Mouse (Mus musculus): ENCODE results near the gene Ep300. TPM values are rescaled to one million over a fixed set of nuclear protein-coding genes. Genes with fewer than 3 reads are reported as not detected.

Ep300 gene
- polyA plus RNA-seq, 1 experiment = 28.9 TPM

DNA sequence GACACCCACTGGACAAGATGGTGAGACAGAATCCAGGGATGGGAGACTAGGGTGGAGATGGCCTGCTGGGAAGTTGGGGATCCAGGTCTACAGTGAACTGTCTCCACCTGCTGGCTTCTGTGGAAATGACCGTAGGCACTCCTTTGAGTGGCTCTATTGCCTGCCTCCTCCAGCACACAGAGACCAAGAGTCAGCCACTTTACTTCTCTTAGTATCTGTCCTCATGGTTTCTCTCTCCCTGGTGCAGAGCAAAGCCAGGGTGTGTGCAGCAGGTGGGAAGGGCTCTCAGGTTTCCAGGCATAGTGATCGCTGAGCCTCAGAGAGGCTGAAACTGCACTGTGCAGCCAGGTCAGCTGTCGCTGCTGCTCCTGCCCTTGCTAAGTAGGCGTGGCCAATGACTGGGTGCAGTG lies 85.1 kb downstream of the Ep300 start:
- no peak for TF ChIP-seq GATA1 (IDR thresholded peaks at IDR 0.05; ENCODE audit: low read length)

DNA sequence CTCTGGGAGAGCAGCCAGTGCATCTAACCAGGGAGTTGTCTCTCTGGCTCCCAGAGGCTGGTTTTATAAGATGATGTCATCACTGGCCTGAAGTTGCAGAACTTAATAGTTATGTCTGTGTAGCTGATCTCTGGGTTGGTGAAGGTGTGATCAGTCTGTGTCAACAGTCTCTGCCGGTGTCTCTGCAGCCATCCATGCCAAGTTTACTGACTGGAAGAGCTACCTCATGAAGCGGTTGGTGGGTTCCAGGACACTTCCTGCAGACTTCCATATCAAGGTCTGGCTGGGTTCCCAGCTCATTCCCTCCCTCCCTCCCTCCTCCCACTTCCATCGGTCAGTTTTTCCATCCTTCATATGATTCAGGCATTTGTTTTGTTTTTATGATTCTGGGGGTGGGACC lies 91.5 kb downstream of the Ep300 start:
- no peak for TF ChIP-seq GATA1 (IDR thresholded peaks at IDR 0.05; ENCODE audit: low read length)

DNA sequence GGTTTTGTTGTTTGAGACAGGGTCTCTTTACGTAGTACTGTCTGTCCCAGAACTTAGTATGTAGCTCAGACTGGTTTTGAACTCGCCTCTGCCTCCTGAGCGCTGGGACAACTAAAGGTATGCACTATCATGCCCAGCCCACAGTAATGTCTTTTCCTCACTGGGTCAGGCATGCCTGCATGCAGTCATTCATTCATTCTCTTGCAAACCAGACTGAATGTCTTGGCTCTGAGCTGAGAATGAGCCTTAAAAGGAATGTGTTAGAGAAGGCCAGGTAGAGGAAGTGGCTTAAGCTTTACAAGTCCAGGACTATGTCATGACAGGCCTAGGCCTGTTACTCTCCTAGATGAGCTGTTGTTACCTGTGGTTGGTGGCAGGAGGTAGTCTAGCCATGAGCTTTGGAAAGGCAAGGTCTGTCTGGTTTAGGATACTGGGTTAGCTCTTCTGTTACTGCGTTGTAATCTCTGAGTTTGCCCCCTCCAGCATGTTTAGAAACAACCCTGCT lies 95.2 kb downstream of the Ep300 start:
- no peak for TF ChIP-seq GATA1 (IDR thresholded peaks at IDR 0.05; ENCODE audit: low read length)

DNA sequence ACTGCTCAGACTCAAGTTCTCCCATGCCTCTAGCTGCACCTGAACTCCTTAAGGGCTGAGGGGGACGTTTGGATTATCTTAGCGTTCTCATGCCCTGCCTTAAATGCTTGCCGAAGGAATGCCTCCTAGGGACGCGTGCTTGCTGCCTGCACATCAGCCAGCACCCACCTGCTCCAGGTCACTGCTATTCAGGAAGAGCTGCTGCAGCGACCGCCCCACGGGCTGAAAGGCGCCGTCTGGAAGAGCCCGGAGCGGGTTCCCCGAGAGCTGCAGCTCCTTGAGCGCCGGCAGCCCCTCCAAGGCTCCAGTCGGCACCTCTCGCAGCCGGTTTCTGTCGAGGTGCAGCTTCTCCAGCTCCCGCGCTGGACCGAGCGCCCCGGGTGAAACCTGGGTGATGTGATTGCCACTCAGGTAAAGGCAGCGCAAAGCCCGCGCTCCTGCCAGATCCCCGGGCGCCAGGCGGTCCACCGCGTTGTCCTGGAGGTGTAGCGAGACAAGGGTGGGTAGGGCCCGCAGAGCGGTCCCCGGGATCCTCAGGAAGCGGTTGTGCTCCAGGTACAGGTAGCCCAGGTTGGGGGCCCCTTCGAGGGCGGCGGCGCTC lies 108.3 kb downstream of the Ep300 start:
- TF ChIP-seq GATA1 (IDR thresholded peaks at IDR 0.05; ENCODE audit: low read length) = no peak

DNA sequence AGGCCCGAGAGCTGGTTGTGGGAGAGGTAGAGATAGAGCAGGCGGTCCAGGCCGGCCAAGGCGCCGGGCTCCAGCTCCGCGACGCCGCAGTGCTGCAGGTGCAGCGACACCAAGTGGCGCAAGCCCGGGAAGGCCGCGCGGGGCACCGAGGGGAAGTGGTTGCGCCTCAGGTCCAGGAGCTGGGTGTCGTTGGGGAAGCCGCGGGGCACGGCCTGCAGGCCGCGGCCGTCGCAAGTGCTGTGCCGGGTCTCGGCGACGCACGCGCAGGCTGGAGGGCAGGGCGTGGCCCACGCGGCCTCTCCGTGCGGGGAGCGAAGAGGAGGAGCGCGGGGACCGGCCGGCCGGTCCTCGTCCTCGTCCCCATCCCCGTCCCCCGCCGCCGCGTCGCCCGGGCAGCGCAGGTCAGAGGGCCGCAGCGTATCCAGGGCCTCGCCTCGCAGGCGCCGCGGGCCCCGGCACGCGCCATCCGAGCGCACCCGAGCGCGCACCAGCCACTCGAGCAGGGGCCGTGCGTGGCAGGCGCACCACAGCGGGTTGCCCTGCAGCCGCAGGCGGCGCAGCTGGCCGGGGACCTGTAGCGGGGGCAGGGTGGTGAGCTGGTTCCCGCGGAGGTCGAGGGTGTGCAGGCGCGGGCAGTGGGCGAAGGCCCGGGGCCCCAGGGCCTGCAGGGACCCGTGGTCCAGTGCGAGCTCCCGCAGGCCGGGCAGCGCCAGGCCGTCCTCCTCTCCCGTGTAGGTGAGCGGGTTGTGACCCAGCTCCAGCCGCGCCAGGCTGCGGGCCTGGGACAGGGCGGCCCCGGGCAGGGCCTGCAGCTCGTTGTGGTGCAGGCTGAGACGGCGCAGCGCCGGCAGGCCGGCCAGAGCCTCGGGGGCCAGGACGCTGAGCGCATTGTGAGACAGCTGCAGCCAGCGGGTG lies 109.1 kb downstream of the Ep300 start:
- TF ChIP-seq GATA1 (IDR thresholded peaks at IDR 0.05; ENCODE audit: low read length) = no peak

- TF ChIP-seq GATA1 (IDR thresholded peaks at IDR 0.05; ENCODE audit: low read length) = no peak
These were observed 109.7 kb downstream of the Ep300 start for GRCm38 (mm10) chr15:81694891-81695290.

- TF ChIP-seq GATA1 (IDR thresholded peaks at IDR 0.05; ENCODE audit: low read length) = no peak
These were observed 112.0 kb downstream of the Ep300 start, which contains the start of gene Chadl for GRCm38 (mm10) chr15:81697175-81697574. TSS of gene Chadl (minus strand) at chr15:81697287.

GRCm38 (mm10) chr15:81697847-81698246 lies 112.7 kb downstream of the Ep300 start:
- TF ChIP-seq GATA1 (IDR thresholded peaks at IDR 0.05; ENCODE audit: low read length) = no peak

DNA sequence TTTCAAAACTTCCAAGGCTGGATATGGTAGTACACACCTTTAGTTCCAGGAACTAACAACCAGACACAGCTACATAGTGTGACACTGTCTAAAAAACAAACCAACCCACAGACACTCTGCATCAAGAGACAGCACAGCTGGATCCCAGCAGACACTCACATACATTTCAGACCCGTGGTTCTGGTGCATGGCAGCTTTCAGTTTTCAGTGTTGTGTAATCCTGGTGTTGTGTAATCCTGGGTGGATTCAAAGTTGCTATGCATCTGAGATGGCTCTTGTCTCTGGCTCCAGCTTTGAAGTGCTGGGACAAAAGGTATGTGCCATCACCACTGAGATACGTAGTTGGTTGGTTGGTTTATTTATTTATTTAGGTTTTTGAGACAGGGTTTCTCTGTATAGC lies 113.4 kb downstream of the Ep300 start:
- TF ChIP-seq GATA1 (IDR thresholded peaks at IDR 0.05; ENCODE audit: low read length) = no peak

DNA sequence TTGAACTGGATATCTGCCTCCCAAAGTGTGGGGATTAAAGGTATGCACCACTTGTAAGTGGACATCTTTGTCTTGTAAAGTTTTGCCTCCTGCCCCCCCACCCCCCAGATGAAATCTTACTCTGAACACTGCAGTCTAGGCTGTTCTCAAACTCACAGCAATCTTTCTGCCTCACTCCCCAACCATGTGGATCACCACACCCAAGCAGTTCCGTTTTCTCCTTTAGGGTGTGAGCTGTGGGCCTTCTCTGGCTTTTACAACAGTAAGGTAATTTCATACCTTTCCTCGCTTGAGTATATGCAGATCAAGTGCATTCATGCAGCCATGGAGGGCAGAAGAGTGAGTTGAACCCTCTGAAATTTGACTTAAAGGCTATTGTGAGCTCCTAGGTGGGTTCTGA lies 115.0 kb downstream of the Ep300 start:
- no peak for TF ChIP-seq GATA1 (IDR thresholded peaks at IDR 0.05; ENCODE audit: low read length)

DNA sequence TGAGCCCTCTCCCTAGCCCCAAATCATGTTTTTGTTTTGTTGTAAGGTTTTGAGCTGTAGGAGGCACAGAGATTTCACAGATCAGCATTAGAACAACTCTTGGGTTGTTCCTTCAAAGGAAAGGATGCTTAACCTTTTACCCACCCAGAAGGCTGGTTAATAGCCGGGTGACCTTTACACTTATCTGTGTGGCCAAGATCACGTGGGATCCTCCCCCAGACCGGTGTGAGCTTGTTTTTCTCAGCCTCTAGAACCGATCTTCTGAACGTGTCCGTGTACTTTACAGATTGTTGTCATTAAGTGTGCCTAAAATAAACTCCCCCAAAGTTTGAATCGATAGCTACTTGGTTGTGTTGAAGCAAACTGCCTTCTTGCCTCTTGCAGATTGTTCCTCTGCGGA lies 115.5 kb downstream of the Ep300 start:
- TF ChIP-seq GATA1 (IDR thresholded peaks at IDR 0.05; ENCODE audit: low read length) = no peak

Other genes starting within 250 kb of the Ep300 start
- 1.1 and 1.7 TPM in 2 replicates for gene Slc25a17, start 224.5 kb upstream of the Ep300 start, polyA plus RNA-seq (2012)
- gene St13, start 185.3 kb upstream of the Ep300 start, polyA plus RNA-seq (2012) = 387 and 432 TPM in 2 replicates
- 0.75 and 1.2 TPM in 2 replicates for gene Xpnpep3, start 185.2 kb upstream of the Ep300 start, polyA plus RNA-seq (2012)
- not detected in 2 replicates for gene Dnajb7, start 177.1 kb upstream of the Ep300 start, polyA plus RNA-seq (2012)
- 18.6 and 63.0 TPM in 2 replicates for gene Rbx1, start 119.1 kb upstream of the Ep300 start, polyA plus RNA-seq (2012)
- 14.9 and 23.6 TPM in 2 replicates for gene L3mbtl2, start 78.5 kb downstream of the Ep300 start, polyA plus RNA-seq (2012)
- 0.06 TPM in 1 of 2 replicates, not detected in the other for gene Chadl, start 111.9 kb downstream of the Ep300 start, polyA plus RNA-seq (2012)
- gene Zc3h7b, start 159.7 kb downstream of the Ep300 start, polyA plus RNA-seq (2012) = 72.0 and 77.6 TPM in 2 replicates
- 273 and 309 TPM in 2 replicates for gene Rangap1, start 160.2 kb downstream of the Ep300 start, polyA plus RNA-seq (2012)
- gene Tef, start 217.1 kb downstream of the Ep300 start, polyA plus RNA-seq (2012) = 53.4 and 92.0 TPM in 2 replicates

Measured in G1E-ER4 (cell line).